ENCODE assay signal across 8 mouse cellular contexts in the genomic region with DNA sequence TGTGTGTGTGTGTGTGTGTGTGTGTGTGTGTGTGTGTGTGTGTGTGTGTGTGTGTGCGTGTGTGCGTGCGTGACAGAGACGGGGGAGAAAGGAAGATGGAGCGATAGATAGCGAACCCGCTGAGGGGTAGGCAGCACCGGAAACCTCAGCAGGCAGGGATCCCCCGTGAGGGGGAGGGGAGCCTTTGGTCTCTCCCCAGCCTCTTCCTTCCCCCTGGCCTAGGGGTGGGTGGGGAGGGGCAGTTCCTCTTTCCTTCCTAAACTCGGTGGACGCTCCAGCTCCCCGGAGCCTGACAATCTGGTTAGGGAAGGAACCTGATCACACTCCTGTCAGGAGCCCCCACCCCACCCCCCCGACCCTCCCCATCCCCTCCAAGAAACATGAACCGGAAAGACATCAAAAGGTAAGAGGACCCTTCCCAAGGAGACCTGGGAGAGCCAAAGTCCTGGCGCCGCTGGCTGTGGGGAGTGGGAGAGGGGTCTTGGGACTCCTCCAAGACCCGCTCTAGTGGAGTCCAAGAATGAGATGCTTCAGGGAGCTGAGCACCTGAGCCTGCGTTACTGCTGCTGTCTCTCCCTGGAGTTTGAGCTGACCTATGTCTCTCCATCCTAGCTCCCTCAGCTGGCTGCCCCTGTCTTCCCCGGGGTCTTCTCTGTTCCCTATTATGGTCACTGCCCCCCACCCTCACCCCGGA. TPM values are rescaled to one million over a fixed set of nuclear protein-coding genes. Genes with fewer than 3 reads are reported as not detected.
DNase-seq lines count a peak whose midpoint lies in the region; ATAC-seq and TF ChIP-seq lines count a peak whose summit lies in the region.

Gene Rasgrp4 (plus strand): TSS at position 159 of the 694 bp plus-strand sequence.

- TF ChIP-seq CTCF in CH12.LX (conservative IDR thresholded peaks at IDR 0.05 in 1 of 2, IDR thresholded peaks at IDR 0.05 in 1 of 2; ENCODE audit: low read depth in 2 of 2, low read length in 2 of 2) = no peak
- TF ChIP-seq CTCF in bone marrow macrophage, adult 2 months (IDR thresholded peaks at IDR 0.05; ENCODE audit: low read depth, low read length) = no peak

- H3K4me2 ChIP-seq in CH12.LX (ENCODE audit: insufficient read depth, low read depth, poor library complexity, severe bottlenecking) = peak within 1 kb of the TSS; percentile 88
- peak within 1 kb of the TSS; percentile 51 for H3K4me2 ChIP-seq in heart, embryonic 15.5 days
- H3K4me2 ChIP-seq in limb, embryonic 13.5 days (replicated peaks) = peak within 1 kb of the TSS; percentile 62
- H3K4me2 ChIP-seq in midbrain, embryonic 12.5 days (replicated peaks) = peak within 1 kb of the TSS; percentile 57

- peak within 1 kb of the TSS; percentile 7 to 41 (median 38) for H3K4me3 ChIP-seq in CH12.LX (replicated peaks in 1 of 3; ENCODE audit: low read depth in 2 of 3, low read length in 2 of 3, poor library complexity in 1 of 3)
- H3K4me3 ChIP-seq in bone marrow macrophage, adult 2 months (ENCODE audit: insufficient read depth, low read length) = peak within 1 kb of the TSS; percentile 53
- peak within 1 kb of the TSS; percentile 17; the same call in 1 of the 2 replicates for H3K4me3 ChIP-seq in heart, embryonic 15.5 days
- peak within 1 kb of the TSS; percentile 34 for H3K4me3 ChIP-seq in limb, embryonic 13.5 days
- H3K4me3 ChIP-seq in midbrain, embryonic 12.5 days = peak within 1 kb of the TSS; percentile 30

- H3K4me1 ChIP-seq in CH12.LX (ENCODE audit: control insufficient read depth in 1 of 2, insufficient read depth in 2 of 2) = peaks cover 0 to 23% of the 10 kb centered on the region in 2 experiments; a peak in 2 of 4 replicates
- peaks cover 16% of the 10 kb centered on the region for H3K4me1 ChIP-seq in bone marrow macrophage, adult 2 months (ENCODE audit: control insufficient read depth, insufficient read depth, low read length)
- H3K4me1 ChIP-seq in heart, embryonic 15.5 days (replicated peaks) = no peaks in the 10 kb centered on the region
- peaks cover 12% of the 10 kb centered on the region for H3K4me1 ChIP-seq in limb, embryonic 13.5 days
- peaks cover 9% of the 10 kb centered on the region; the same call in 1 of the 2 replicates for H3K4me1 ChIP-seq in midbrain, embryonic 12.5 days

- no peak within 1 kb of the TSS for H3K27ac ChIP-seq in CH12.LX (ENCODE audit: insufficient read depth, low read depth)
- no peak within 1 kb of the TSS for H3K27ac ChIP-seq in bone marrow macrophage, adult 2 months (ENCODE audit: insufficient read depth, low read depth, low read length)
- no peak within 1 kb of the TSS for H3K27ac ChIP-seq in heart, embryonic 15.5 days
- H3K27ac ChIP-seq in limb, embryonic 13.5 days = no peak within 1 kb of the TSS
- H3K27ac ChIP-seq in midbrain, embryonic 12.5 days (replicated peaks) = no peak within 1 kb of the TSS

- in situ Hi-C loops in CH12.LX (cut with MboI; ENCODE audit: low pct_ligation_motif_present, low pct_unique_long_range_greater_than_20kb, low sequenced_read_pairs) = no loop called here

- no peak for TF ChIP-seq RAD21 in CH12.LX (IDR thresholded peaks at IDR 0.05; ENCODE audit: low read depth, low read length)

- dilution Hi-C loops in CH12.LX (cut with MboI; ENCODE audit: extremely low pct_ligation_motif_present, extremely low pct_unique_long_range_greater_than_20kb, low sequenced_read_pairs) = no loop called here

- no peaks in the 10 kb centered on the region for H3K79me2 ChIP-seq in CH12.LX (replicated peaks; ENCODE audit: control insufficient read depth, extremely low read depth, insufficient read depth, poor library complexity, severe bottlenecking)

- H3K9me3 ChIP-seq in CH12.LX (replicated peaks; ENCODE audit: low read length) = no peaks in the 10 kb centered on the region
- H3K9me3 ChIP-seq in heart, embryonic 15.5 days (replicated peaks) = no peaks in the 10 kb centered on the region
- no peaks in the 10 kb centered on the region for H3K9me3 ChIP-seq in limb, embryonic 13.5 days
- no peaks in the 10 kb centered on the region for H3K9me3 ChIP-seq in midbrain, embryonic 12.5 days

- H3K36me3 ChIP-seq in CH12.LX (replicated peaks in 1 of 2; ENCODE audit: control insufficient read depth in 1 of 2, insufficient read depth in 1 of 2, low read length in 1 of 2) = peaks cover 0 to 2% of the 10 kb centered on the region in 2 experiments
- H3K36me3 ChIP-seq in heart, embryonic 15.5 days = no peaks in the 10 kb centered on the region
- H3K36me3 ChIP-seq in limb, embryonic 13.5 days = no peaks in the 10 kb centered on the region
- H3K36me3 ChIP-seq in midbrain, embryonic 12.5 days = no peaks in the 10 kb centered on the region

- DNase-seq in CH12.LX (ENCODE audit: extremely low read depth) = peak; percentile 77
- peak; percentile 80 to 88 for DNase-seq in thymus, adult 18-20 months
- DNase-seq in adipocyte (ENCODE audit: low spot score) = no peak
- DNase-seq in cerebellum, adult 9-11 months = no peak

- peaks cover 2% of the 10 kb centered on the region for H3K27me3 ChIP-seq in CH12.LX (replicated peaks)
- H3K27me3 ChIP-seq in heart, embryonic 15.5 days = peaks cover 28% of the 10 kb centered on the region
- peaks cover 10% of the 10 kb centered on the region for H3K27me3 ChIP-seq in limb, embryonic 13.5 days
- H3K27me3 ChIP-seq in midbrain, embryonic 12.5 days = peaks cover 30% of the 10 kb centered on the region

- ATAC-seq in heart, embryonic 15.5 days (replicated peaks; ENCODE audit: insufficient number of reproducible peaks, insufficient read depth, low FRiP score, low read depth) = no peak
- ATAC-seq in limb, embryonic 13.5 days (ENCODE audit: low FRiP score, low read depth) = no peak
- ATAC-seq in midbrain, embryonic 12.5 days (ENCODE audit: low FRiP score, low read depth) = no peak

- 2% methylated on average over 11 of the region's 20 CpGs for WGBS in heart, embryonic 15.5 days
- 2% methylated on average over 15 of the region's 20 CpGs for WGBS in limb, embryonic 13.5 days
- 2% methylated on average over 12 of the region's 20 CpGs for WGBS in midbrain, embryonic 12.5 days

- peak; percentile 34; the same call in 1 of the 2 replicates for TF ChIP-seq EP300 in CH12.LX (IDR thresholded peaks at IDR 0.05; ENCODE audit: low read length)

- no peak for TF ChIP-seq POLR2A in CH12.LX (IDR thresholded peaks at IDR 0.05; ENCODE audit: low read depth, low read length)
- TF ChIP-seq POLR2A in bone marrow macrophage, adult 2 months (IDR thresholded peaks at IDR 0.05; ENCODE audit: borderline replicate concordance, low read depth, low read length) = no peak

- peak within 1 kb of the TSS; percentile 40 for H3K9ac ChIP-seq in CH12.LX (ENCODE audit: insufficient read depth, low read depth)
- no peak within 1 kb of the TSS for H3K9ac ChIP-seq in heart, embryonic 15.5 days
- peak within 1 kb of the TSS; percentile 39 for H3K9ac ChIP-seq in limb, embryonic 13.5 days
- H3K9ac ChIP-seq in midbrain, embryonic 12.5 days (replicated peaks) = peak within 1 kb of the TSS; percentile 43

TF ChIP-seq in CH12.LX, 34 proteins besides CTCF, POLR2A, EP300 and RAD21:
- TF ChIP-seq USF2 (conservative IDR thresholded peaks at IDR 0.05; ENCODE audit: low read depth, low read length) = no peak
- 0 out of 2 replicates have a peak, but pooled peaks have one; percentile 13 for TF ChIP-seq IRF4 (IDR thresholded peaks at IDR 0.05; ENCODE audit: low read depth, low read length)
- TF ChIP-seq MAZ (IDR thresholded peaks at IDR 0.05; ENCODE audit: low read depth, low read length) = peak; percentile 63; the same call in 1 of the 2 replicates
- TF ChIP-seq E2F4 (IDR thresholded peaks at IDR 0.05; ENCODE audit: insufficient replicate concordance, low read depth, low read length) = no peak
- TF ChIP-seq ETS1 (conservative IDR thresholded peaks at IDR 0.05; ENCODE audit: low read depth, low read length) = peak; percentile 49; the same call in 1 of the 2 replicates
- TF ChIP-seq BHLHE40 (IDR thresholded peaks at IDR 0.05; ENCODE audit: low read depth, low read length) = peak; percentile 19; the same call in 1 of the 2 replicates
- TF ChIP-seq SIN3A (IDR thresholded peaks at IDR 0.05; ENCODE audit: low read length) = 0 out of 2 replicates have a peak, but pooled peaks have one; percentile 57
- TF ChIP-seq MXI1 (IDR thresholded peaks at IDR 0.05; ENCODE audit: low read depth, low read length) = no peak
- 0 out of 2 replicates have a peak, but pooled peaks have one; percentile 50 for TF ChIP-seq CHD1 (IDR thresholded peaks at IDR 0.05; ENCODE audit: low read depth, low read length)
- peak; percentile 43 for TF ChIP-seq HCFC1 (IDR thresholded peaks at IDR 0.05; ENCODE audit: low read depth, low read length)
- TF ChIP-seq TBP (conservative IDR thresholded peaks at IDR 0.05; ENCODE audit: low read depth, low read length) = no peak
- peak; percentile 51 for TF ChIP-seq ELF1 (IDR thresholded peaks at IDR 0.05; ENCODE audit: low read depth, low read length)
- TF ChIP-seq CHD2 (IDR thresholded peaks at IDR 0.05; ENCODE audit: low read length) = peak; percentile 80
- no peak for TF ChIP-seq MAFK (IDR thresholded peaks at IDR 0.05; ENCODE audit: insufficient replicate concordance, low read length)
- 0 out of 2 replicates have a peak, but pooled peaks have one; percentile 20 for TF ChIP-seq MAX (IDR thresholded peaks at IDR 0.05; ENCODE audit: low read length)

RNA-seq across cellular contexts. Expression of gene Rasgrp4, which starts in this region (rescaled TPM):
- total RNA-seq in CH12.LX (2012; rRNA removed) (0.88 and 1.4 TPM in 2 replicates), CH12.LX (2014; rRNA removed) (0.26 and 0.58 TPM in 2 replicates)
- 2.9 and 3.2 TPM in 2 replicates for polyA plus RNA-seq in CH12.LX (2012; ENCODE audit: insufficient read length, low read depth)
- 91.6 and 97.2 TPM in 2 replicates for polyA plus RNA-seq in bone marrow macrophage, adult 2 months (2012; ENCODE audit: insufficient read depth, insufficient read length, missing spikeins)
- polyA plus RNA-seq in heart, embryonic 15.5 days (2015; fragmentation: Nextera tagmentation; extraction: Ambion mirVana) = 0.39 and 0.90 TPM in 2 replicates
- polyA plus RNA-seq in limb, embryonic 13.5 days (2015; fragmentation: Nextera tagmentation; extraction: Ambion mirVana) = 0.56 and 0.69 TPM in 2 replicates
- 0.63 and 0.71 TPM in 2 replicates for polyA plus RNA-seq in midbrain, embryonic 12.5 days (2016; fragmentation: Nextera tagmentation; extraction: Ambion mirVana)

Comparison
In these comparisons a context has a peak if more than half of its experiments do, and no peak if none do; other contexts are left out.
1. RNA of gene Rasgrp4 (polyA plus RNA-seq): 91.6 to 97.2 TPM in bone marrow macrophage, adult 2 months; 2.9 to 3.2 TPM in CH12.LX, 0.63 to 0.71 TPM in midbrain, embryonic 12.5 days, 0.56 to 0.69 TPM in limb, embryonic 13.5 days and 0.39 to 0.90 TPM in heart, embryonic 15.5 days; every median in the first group is over 10 times any median in the second.
2. DNase-seq: peak in CH12.LX (single experiment) and thymus, adult 18-20 months (2 of 2); none in adipocyte (single experiment) and cerebellum, adult 9-11 months (single experiment).
3. Peak in every context shown above with its lines, with median percentiles within 50 percentile points of each other: H3K4me2 ChIP-seq and H3K4me3 ChIP-seq.